Mouse (Mus musculus): ENCODE data around the gene Wdr20.

GRCm38 (mm10) chr12:110702556-110702955 lies 35.2 kb upstream of the Wdr20 start, which contains the start of gene Hsp90aa1:
- TF ChIP-seq CTCF (IDR thresholded peaks at IDR 0.05; ENCODE audit: extremely low read depth, insufficient read depth, low read length) (no peak), POLR2A (IDR thresholded peaks at IDR 0.05; ENCODE audit: extremely low read depth, insufficient read depth, low read length) (no peak)

All from cortical plate, adult 2 months (tissue).